Mouse (Mus musculus) cerebellum, adult 11 months (tissue): Measurements from ENCODE around the gene Gm5169.
"Not testable (repeated sequence)": the region's sequence is repeated elsewhere in the genome, so short reads cannot be mapped to it uniquely, and the experiment has no call there.

Experiments used
- DNase-seq: peaks from one replicate; pipeline ENCODE4 v3.0.0; 2022

The Gm5169 gene

GRCm38 (mm10) chrX:25301355-25301754 is at the start of gene Gm5169:
Gm5169 (minus strand) TSS chrX:25301455.
- not testable (repeated sequence) for DNase-seq

- not testable (repeated sequence) for DNase-seq
These were observed 46.2 kb upstream of the Gm5169 start for GRCm38 (mm10) chrX:25347424-25347823.
